Mouse (Mus musculus) gastrocnemius, postnatal 36 days (tissue): Measurements from ENCODE around the gene Cntnap5a. TPM values are rescaled to one million over a fixed set of nuclear protein-coding genes. Genes with fewer than 3 reads are reported as not detected.
A peak's percentile ranks its signal among the peaks of the same experiment; 100 is the strongest.

ENCODE experiments used
- DNase-seq, 2 experiments: peaks; one replicate each; pipeline ENCODE4 v3.0.0; 2022
- intact Hi-C: fragments of 180-260 bp; cut with DNase I; formaldehyde crosslinking; loops from one replicate; pipeline ENCODE4 v1.15.1; 2025
- long read RNA-seq, 2 experiments: library from polyadenylated mRNA; stranded (forward); transcript quantifications; one replicate each; pipeline ENCODE4 v2.0.0; 2021
- total RNA-seq, 2 experiments: library from RNA; stranded (reverse); gene quantifications; 2 replicates each; pipeline ENCODE4 v1.2.3; 2021

The Cntnap5a gene
- total RNA-seq = not detected
- long read RNA-seq, experiment 1 = 0 reads
- long read RNA-seq, experiment 2 = 0 reads

- intact Hi-C loops = no loop called here
- peak; percentile 4 to 10 for DNase-seq
Measured at GRCm38 (mm10) chr1:115684518-115685368, at the start of gene Cntnap5a. TSS of gene Cntnap5a (plus strand) at chr1:115684756.

DNA sequence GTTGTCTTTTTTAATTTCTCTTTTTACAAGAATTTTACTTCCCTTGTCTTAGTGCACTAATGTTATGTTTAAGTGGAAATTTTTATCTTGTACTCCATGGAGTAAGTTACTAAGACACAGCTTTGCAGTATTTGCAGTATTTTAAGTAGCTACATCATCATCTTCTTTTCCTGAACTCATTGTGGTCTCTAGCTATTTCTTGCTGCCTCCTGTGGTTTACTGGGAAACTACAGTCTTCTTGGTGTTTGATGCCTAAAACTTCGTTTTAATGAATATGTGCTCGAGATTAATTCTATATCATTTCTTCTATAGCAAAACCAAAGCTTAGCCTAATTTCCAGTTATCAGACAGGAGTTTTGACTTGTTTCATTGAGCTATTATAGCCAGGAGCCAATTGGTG is 37.6 kb upstream of the Cntnap5a start:
- intact Hi-C loops = no loop called here
- DNase-seq = no peak

GRCm38 (mm10) chr1:115658343-115659064 is 26.1 kb upstream of the Cntnap5a start:
- DNase-seq = no peak
- intact Hi-C loops = no loop called here

- intact Hi-C loops = no loop called here
- DNase-seq = no peak
Measured at GRCm38 (mm10) chr1:115686494-115686893, 1.9 kb downstream of the Cntnap5a start.

- no peak for DNase-seq
- intact Hi-C loops = no loop called here
Measured at GRCm38 (mm10) chr1:115699798-115700197, 15.2 kb downstream of the Cntnap5a start.

- intact Hi-C loops = no loop called here
- DNase-seq = no peak
Measured at GRCm38 (mm10) chr1:115742556-115742955, 58.0 kb downstream of the Cntnap5a start.

GRCm38 (mm10) chr1:115745569-115745968 is 61.0 kb downstream of the Cntnap5a start:
- intact Hi-C loops = no loop called here
- no peak for DNase-seq

DNA sequence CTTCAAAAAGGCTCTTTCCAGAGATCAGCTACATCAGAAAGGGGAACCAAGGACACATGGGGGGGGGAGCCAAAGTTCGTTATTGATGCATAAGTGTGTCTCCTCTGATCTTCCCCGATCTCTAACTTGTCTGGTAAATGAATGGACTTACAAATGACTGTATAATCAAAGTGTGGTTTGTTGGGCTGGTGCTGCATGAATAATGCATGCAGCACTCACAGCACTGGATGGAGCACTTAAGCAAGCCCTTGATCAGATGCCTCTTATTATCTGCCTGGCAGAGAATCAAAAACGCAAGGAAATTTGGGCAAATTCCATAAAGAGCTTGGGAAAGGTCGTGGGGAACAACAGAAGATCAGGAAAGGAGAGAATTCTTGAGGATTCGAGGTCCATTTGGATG is 100.2 kb downstream of the Cntnap5a start:
- no peak for DNase-seq
- intact Hi-C loops = no loop called here

DNA sequence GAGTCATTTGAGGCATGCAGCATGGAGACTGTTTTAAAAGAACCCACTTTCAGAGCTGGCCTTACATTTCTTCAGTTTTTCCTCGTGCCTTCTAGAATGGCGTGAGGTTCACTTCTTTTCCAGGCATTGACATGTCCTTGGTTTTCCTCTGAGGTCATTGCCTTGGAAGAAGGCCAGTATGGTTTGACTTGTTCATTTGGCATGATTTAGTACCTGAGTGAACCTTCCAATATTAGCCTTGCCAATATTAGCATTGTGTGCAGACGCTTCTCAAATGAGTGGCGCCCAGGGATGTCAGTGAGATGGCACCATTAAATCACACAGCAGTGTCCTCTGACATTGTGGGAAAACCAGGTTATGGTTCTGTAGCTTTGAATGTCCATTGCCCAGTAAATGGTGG is 158.0 kb downstream of the Cntnap5a start:
- no peak for DNase-seq
- intact Hi-C loops = no loop called here

GRCm38 (mm10) chr1:115847605-115848004 is 163.0 kb downstream of the Cntnap5a start:
- intact Hi-C loops = no loop called here

GRCm38 (mm10) chr1:115852206-115852605 is 167.7 kb downstream of the Cntnap5a start:
- intact Hi-C loops = no loop called here
- DNase-seq = no peak

More at GRCm38 (mm10) chr1:115847605-115848004, 163.0 kb downstream of the Cntnap5a start:
- DNase-seq = no peak

GRCm38 (mm10) chr1:115918396-115918795 is 233.8 kb downstream of the Cntnap5a start:
- DNase-seq = no peak
- intact Hi-C loops = no loop called here

DNA sequence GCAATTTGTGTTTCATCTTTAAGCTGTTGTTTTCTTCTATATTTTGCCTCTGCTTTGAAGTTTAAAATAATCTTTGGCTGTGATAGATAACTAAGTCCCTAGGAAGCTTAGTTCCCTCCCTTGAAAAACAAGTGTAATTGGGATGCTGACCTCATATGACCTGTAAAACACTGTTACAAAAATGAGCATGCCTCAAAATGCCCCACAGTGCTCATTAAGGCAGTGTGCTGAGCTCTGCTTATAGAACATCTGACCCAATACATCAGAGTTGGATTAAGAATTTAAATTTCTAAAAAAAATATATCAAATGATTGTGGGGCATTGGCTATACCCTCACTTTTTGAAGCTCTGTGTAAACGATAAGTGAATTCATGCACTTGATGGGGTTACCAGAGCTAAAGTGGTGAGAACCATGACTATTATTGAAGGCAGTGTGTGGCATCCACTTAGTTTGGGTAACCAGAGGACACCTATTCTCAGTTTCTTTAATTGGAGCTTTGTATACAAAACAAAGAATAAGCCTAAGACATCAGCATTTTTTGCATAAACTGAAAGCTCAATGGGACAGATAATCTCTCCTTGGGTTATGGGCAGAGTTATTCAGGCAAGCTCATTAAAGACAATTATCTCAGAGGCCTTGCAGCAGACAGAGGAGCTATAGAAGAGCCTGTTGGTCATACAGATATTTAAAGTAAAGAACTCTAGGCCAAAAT is 241.6 kb downstream of the Cntnap5a start:
- intact Hi-C loops = no loop called here
- DNase-seq = no peak

- DNase-seq = no peak
- intact Hi-C loops = no loop called here
Measured at GRCm38 (mm10) chr1:115932045-115932444, 247.5 kb downstream of the Cntnap5a start.

DNA sequence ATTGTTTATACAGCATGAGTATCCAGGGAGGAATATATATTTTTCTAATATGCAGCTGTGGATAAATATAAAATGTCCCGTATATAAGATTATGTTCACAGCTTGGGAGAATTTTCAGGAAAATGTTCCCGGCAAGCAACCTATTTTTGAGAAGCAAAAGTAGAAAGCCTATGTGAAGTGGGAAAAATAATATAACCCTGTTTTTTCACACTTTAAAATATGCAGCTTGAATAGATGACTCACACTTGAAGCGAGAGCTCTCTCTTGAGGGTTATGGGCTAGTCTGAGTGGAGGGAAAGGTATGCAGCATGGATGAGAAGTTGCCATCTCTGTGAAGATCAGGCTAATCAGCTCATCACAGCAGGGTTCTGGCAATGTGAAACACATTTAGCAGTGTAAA is 261.3 kb downstream of the Cntnap5a start:
- intact Hi-C loops = no loop called here
- no peak for DNase-seq

GRCm38 (mm10) chr1:115956528-115956927 is 272.0 kb downstream of the Cntnap5a start:
- no peak for DNase-seq
- intact Hi-C loops = no loop called here

DNA sequence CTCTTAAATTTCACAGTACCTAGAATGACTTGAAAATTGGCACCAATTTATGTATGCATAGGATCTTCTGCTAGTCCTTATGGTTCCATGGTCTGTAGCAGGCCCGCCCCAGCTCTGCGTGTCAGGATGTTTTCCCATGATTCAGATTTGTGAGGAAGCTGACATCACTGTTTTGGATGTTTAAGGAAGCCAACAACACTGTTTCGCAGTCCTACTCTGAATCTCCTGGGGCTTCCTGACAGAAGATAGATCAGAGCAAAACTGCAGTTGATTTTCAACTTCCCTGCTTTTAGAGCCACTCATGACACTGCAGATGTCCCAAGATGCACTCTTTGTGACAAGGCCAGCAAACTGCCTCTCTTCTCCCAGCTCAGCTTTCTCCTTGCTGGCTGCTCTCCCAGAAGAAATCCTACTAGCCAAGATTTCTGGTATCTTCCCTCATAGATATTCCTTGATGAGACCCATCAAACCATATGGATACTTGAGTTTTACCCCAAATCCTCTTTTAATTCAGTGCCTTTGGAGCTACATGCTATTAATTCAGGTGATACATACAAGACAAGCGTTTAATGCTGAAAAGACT is 280.5 kb downstream of the Cntnap5a start:
- peak in 1 of 2 experiments; percentile 4 for DNase-seq

GRCm38 (mm10) chr1:115990204-115990603 is 305.6 kb downstream of the Cntnap5a start:
- no peak for DNase-seq
- intact Hi-C loops = no loop called here

More for the DNA sequence above, 280.5 kb downstream of the Cntnap5a start:
- intact Hi-C loops = no loop called here

DNA sequence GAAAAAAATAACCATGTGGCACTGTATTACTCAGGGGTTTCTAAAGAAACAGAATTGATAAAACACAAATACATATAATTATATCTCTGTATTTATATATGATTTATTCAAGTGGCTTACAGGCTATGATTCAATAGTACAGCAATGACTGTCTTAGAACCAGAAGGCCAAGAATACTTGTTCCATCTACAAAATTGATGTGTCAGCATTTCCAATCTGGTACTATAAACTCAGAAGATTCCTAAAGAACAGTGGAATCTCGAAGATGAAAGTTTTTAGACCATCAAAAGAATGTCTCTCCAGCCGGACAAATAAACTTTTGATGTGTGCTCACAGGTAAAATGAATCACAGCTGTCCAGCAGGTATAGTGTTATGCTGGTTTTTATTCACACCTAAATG is 331.2 kb downstream of the Cntnap5a start:
- intact Hi-C loops = no loop called here

GRCm38 (mm10) chr1:116029653-116030052 is 345.1 kb downstream of the Cntnap5a start:
- no peak for DNase-seq
- intact Hi-C loops = no loop called here

More for the DNA sequence above, 331.2 kb downstream of the Cntnap5a start:
- no peak for DNase-seq

DNA sequence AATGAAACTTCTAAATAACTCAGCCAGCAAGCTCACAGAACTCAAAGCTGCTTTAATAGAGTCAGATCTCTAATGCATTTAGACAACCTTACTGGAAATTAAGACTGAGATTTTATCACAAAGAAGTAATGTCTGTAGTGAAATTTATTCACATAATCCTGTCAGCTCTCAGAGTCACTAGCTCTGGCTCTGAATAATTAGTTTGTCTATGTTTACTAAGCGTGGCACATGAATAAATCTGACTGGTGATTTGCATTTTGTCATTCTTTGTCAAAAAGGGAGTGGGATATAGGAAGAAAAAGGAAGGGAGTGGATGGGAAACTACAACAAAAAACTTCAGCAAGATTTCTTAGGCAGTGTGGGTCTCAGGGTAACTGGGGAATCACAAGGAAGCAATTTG is 351.3 kb downstream of the Cntnap5a start:
- intact Hi-C loops = no loop called here
- DNase-seq = no peak
